Mouse (Mus musculus) gastrocnemius, postnatal 36 days (tissue): ENCODE measurements around the gene D330045A20Rik. TPM values are rescaled to one million over a fixed set of nuclear protein-coding genes. Genes with fewer than 3 reads are reported as not detected.
"Not testable (repeated sequence)": the region's sequence is repeated elsewhere in the genome, so short reads cannot be mapped to it uniquely, and the experiment has no call there.

Experiments
- DNase-seq, 2 experiments: peaks; one replicate each; pipeline ENCODE4 v3.0.0; 2022
- intact Hi-C: fragments of 180-260 bp; cut with DNase I; formaldehyde crosslinking; loops from one replicate; pipeline ENCODE4 v1.15.1; 2025
- long read RNA-seq, 2 experiments: library from polyadenylated mRNA; stranded (forward); transcript quantifications; one replicate each; pipeline ENCODE4 v2.0.0; 2021
- total RNA-seq, 2 experiments: library from RNA; stranded (reverse); gene quantifications; 2 replicates each; pipeline ENCODE4 v1.2.3; 2021

Gene D330045A20Rik
- total RNA-seq, result not detected
- long read RNA-seq, experiment 1, result 0 reads
- long read RNA-seq, experiment 2, result 0 reads

GRCm38 (mm10) chrX:139480022-139480894 is at the start of gene D330045A20Rik:
Gene D330045A20Rik, plus strand, starts transcription at chrX:139480367.
- DNase-seq, result no peak
- intact Hi-C loops, result no loop called here

DNA sequence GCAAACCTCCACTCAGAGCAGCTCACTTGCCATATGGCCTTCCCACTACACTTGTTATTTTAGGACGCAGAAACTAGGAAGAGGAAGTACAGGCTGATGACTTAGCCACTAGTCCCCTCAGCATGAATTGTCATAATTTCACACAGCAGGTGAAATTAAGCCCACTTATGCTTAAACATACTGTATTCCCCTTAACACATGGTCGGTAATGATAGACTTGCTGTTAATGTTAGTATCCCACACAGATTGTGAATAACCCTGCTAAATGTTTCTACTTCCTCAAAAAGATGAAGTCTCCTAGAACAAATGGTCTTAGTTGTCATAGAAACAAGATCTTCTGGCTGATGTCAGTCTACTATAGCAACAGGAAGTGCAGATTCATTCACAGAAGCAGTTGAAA is 47.6 kb upstream of the D330045A20Rik start:
- no peak for DNase-seq
- intact Hi-C loops, result loop anchor here (10.0 kb wide), 1 partner anchor 62 kb away; no protein-coding TSS in a partner anchor

DNA sequence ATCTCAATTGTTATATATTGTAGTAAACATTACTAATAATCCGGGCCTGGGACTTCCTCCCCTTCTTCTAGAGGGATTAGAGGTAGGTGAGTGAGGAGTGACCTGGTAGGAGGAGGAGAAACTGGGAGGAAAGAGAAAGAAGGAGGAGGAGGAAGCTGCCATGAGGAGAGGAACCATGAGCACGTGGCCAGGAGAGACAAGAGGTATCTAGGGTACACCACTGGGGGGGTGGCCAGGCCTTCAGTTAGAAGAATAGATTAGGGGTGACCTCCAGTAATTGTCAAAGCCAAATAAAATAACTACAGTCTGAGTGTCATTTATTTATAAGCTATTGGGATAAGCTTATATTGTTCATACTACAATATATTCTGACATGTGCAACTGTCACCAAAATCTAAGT is 45.0 kb upstream of the D330045A20Rik start:
- intact Hi-C loops, result loop anchor here (10.0 kb wide), 1 partner anchor 60 kb away; no protein-coding TSS in a partner anchor
- no peak for DNase-seq

DNA sequence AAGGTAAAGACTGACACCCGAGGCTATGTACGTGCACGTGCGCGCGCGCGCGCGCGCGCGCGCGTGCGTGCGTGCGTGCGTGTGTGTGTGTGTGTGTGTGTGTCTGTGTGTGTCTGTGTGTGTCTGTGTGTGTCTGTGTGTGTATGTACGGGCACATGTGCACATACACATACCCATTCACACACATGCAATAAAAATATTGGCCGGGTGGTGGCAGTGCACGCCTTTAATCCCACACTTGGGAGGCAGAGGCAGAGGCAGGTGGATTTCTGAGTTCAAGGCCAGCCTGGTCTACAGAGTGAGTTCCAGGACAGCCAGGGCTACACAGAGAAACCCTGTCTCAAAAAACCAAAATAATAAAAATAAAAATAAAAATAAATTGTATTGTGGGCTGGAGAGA is 39.1 kb upstream of the D330045A20Rik start:
- DNase-seq, intact Hi-C loops: not testable (repeated sequence)

GRCm38 (mm10) chrX:139456812-139457211 is 23.4 kb upstream of the D330045A20Rik start:
- intact Hi-C loops, result no loop called here
- DNase-seq, result no peak

DNA sequence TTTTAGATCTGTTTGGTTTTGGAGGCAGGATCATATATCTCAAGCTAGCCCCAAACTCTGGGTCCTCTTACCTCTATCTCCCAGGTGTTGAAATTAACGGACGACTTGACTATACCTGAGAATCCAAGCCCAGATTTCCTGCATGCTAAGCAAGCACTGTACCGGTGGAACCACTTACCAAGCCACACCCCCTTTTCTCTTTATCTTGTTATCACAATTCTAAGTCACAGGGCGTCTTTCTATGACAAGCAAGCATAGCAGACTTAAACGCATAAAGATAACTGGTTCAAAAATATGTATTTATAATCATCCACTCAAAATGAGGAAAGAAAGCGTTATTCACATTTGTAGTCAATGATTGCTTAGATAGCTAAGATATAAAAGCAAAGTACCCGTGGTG is 1.9 kb downstream of the D330045A20Rik start:
- no peak for DNase-seq
- intact Hi-C loops, result no loop called here

GRCm38 (mm10) chrX:139484974-139485373 is 4.8 kb downstream of the D330045A20Rik start:
- intact Hi-C loops, result no loop called here

GRCm38 (mm10) chrX:139516156-139516555 is 36.0 kb downstream of the D330045A20Rik start:
- DNase-seq, result no peak
- intact Hi-C loops, result no loop called here

More at GRCm38 (mm10) chrX:139484974-139485373, 4.8 kb downstream of the D330045A20Rik start:
- DNase-seq, result no peak

- intact Hi-C loops, result no loop called here
- DNase-seq, result no peak
Measured at GRCm38 (mm10) chrX:139519251-139519650, 39.1 kb downstream of the D330045A20Rik start.

DNA sequence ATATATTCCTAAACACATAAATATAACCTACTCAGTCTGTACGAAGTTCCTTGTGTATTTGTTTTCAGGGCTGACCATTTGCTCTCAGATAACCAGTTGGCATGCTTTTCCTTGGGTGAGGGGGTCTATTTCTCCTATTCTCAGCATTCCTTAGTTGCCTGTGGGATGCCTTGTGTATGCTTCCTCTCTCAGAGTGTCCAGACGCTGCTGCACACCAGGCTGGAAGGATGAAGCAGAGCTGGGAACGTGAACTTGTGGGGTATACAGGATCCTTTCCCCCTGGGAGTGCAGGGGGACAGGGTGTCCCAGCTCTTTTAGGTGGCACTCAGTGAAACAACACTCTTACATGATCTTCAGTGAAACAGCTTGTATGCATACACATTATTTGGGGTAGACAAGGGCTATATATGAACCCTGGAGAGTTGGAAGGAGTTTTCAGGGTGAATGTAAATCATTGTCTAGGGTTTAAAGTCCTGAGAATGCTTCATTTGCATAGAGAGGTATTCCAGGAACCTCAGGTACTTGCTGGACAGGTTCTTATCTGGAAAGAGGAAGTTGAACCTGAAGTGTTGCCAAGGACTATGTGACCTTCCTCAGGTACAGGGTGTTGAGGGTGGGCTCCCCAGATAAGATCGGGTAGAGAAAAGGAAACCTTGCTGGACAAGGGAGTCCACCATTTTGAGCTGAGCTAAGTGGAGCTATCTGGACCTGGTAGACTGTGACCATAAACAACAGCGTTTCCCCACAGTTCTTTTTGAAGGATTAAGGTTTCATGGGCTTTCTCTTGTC is 44.3 kb downstream of the D330045A20Rik start:
- intact Hi-C loops, result no loop called here
- no peak for DNase-seq

- no peak for DNase-seq
Measured at GRCm38 (mm10) chrX:139525724-139526123, 45.6 kb downstream of the D330045A20Rik start.

DNA sequence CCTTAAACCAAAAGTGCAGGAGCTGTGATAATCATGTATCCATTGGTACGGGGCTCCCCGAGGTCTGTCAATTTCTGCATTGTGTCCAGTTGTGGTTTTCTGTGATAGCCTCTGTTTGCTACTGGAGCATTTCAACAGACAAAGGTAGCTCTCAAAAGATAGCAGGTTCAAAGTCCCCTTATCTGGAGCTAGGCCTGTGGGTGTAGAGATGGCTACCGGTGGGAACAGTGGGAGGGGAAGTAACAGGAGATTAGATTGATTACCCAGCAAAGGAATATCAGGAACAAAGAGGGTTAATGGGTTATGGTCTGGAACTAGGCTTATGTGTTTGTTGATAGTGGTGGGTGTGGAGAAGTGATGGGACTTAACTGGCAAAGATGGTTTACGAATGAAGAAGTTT is 46.8 kb downstream of the D330045A20Rik start:
- DNase-seq, result no peak
- intact Hi-C loops, result no loop called here

More at GRCm38 (mm10) chrX:139525724-139526123, 45.6 kb downstream of the D330045A20Rik start:
- intact Hi-C loops, result no loop called here

- intact Hi-C loops, result no loop called here
- no peak for DNase-seq
Measured at GRCm38 (mm10) chrX:139529678-139530077, 49.5 kb downstream of the D330045A20Rik start.

GRCm38 (mm10) chrX:139532293-139532692 is 52.1 kb downstream of the D330045A20Rik start:
- no peak for DNase-seq
- intact Hi-C loops, result no loop called here

GRCm38 (mm10) chrX:139537641-139538397 is 57.7 kb downstream of the D330045A20Rik start:
- no peak for DNase-seq
- intact Hi-C loops, result no loop called here

GRCm38 (mm10) chrX:139543726-139544125 is 63.6 kb downstream of the D330045A20Rik start:
- intact Hi-C loops, result no loop called here

GRCm38 (mm10) chrX:139550456-139550855 is 70.3 kb downstream of the D330045A20Rik start:
- intact Hi-C loops, result no loop called here

More at GRCm38 (mm10) chrX:139543726-139544125, 63.6 kb downstream of the D330045A20Rik start:
- no peak for DNase-seq

DNA sequence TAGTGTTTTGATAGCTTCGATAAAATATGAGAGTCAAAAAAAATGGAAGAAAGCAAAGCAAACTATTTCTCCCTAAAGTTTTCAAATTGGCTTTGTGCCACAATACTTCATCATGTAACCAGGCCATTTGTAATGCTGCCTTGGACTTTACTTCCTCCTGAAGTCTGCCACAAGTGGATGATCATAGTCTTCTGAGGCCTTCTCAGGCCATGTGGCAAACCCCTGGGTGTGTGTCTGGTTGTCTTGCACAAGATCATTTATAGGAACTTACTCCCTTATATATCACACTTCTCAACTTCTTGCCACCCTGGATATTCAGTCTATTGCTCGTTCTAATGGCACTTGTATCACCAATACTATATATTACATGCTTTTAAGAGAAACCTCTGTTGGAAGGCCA is 71.9 kb downstream of the D330045A20Rik start:
- no peak for DNase-seq
- intact Hi-C loops, result no loop called here

More at GRCm38 (mm10) chrX:139550456-139550855, 70.3 kb downstream of the D330045A20Rik start:
- DNase-seq, result no peak

DNA sequence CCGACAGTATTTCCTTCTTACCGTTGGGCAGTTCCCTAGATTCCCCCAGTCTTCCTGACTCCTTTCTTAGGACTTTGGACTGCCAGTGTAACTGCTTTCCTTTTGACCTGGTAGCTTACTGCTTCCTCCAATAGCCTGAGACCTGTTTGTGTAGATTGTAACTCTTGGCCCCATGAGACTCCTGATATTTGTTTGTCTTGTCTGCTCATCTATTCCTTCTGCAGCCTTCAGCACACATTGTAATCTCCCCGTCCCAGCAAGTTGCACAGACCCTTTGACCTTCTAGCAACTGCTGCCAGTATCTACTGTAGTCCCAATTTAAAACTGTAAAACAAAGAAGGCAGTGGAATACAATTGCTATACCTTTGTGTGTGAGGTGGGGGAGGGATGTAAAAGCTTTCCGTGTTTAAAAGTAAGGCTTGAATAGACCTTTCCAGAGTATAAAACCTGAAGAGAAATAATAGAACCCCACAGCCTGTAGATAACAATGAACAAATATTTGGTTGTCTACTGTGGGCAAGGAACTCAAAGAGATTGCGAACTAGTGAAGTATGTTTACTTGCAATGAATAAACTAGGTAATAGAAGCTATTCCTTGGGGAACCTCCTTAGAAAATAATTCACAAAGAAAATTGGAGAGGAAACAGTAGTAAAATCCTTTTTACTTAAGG is 82.2 kb downstream of the D330045A20Rik start:
- no peak for DNase-seq
- intact Hi-C loops, result no loop called here
